Mouse (Mus musculus) spleen, adult 2 months (tissue): ENCODE results near the gene Ppif.

Experiments
- CTCF ChIP-seq: fragments of 200-500 bp; IDR thresholded peaks from 2 replicates; pipeline ENCODE4 v1.5.1; 2011; ENCODE audit warnings: mild to moderate bottlenecking, inconsistent platforms; ENCODE audit not compliant: insufficient read depth, insufficient read length, insufficient replicate concordance; ENCODE audit errors: extremely low read depth
- POLR2A ChIP-seq: fragments of 200-500 bp; IDR thresholded peaks from 2 replicates; pipeline ENCODE4 v1.6.1; 2011; ENCODE audit warnings: low read depth, low read length, inconsistent platforms

DNA sequence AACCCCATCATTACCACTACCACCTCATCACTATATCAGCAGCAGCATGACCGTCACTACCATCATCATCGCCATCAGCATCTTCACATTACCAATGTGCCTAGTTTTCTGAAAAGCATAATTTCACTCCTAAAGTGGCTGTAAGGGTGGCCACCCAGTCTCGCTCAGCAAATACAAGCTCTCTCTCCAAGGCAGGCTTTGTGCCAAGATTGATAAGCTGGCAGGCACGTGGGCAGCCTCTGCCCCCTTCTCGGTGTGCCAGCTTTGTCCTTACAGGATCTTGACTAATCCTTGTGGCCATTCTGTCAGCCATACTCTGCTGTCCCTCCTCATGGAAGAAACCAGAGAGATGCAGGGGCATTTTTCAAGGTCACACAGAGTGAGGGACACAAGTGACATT, 49.0 kb downstream of the Ppif start:
- TF ChIP-seq POLR2A (no peak), CTCF (no peak)
